Mouse (Mus musculus) hindbrain, embryonic 13.5 days (tissue): ENCODE results near the gene Mup6. TPM values are rescaled to one million over a fixed set of nuclear protein-coding genes. Genes with fewer than 3 reads are reported as not detected.
"Not testable (repeated sequence)": the region's sequence is repeated elsewhere in the genome, so short reads cannot be mapped to it uniquely, and the experiment has no call there.

Experiments
- ATAC-seq: fragments of 200-750 bp; cut with Nextera tagmentation; 2 replicates; pipeline ENCODE4 v1.8.0; 2017; ENCODE audit warnings: moderate TSS enrichment; ENCODE audit not compliant: low FRiP score
- H3K27ac ChIP-seq: fragments of 300-500 bp; sonication (generic); 2 replicates; pipeline ENCODE4 v1.5.1; 2015; ENCODE audit warnings: inconsistent platforms, mild to moderate bottlenecking, moderate library complexity
- H3K27me3 ChIP-seq: fragments of 300-500 bp; sonication (generic); 2 replicates; pipeline ENCODE4 v1.6.1; 2015; ENCODE audit warnings: mild to moderate bottlenecking, inconsistent platforms
- H3K36me3 ChIP-seq: fragments of 300-500 bp; sonication (generic); 2 replicates; pipeline ENCODE4 v1.6.1; 2015; ENCODE audit warnings: mild to moderate bottlenecking, inconsistent platforms
- H3K4me1 ChIP-seq: fragments of 300-500 bp; sonication (generic); replicated peaks from 2 replicates; pipeline ENCODE4 v1.6.1; 2015; ENCODE audit warnings: inconsistent platforms
- H3K4me2 ChIP-seq: fragments of 300-500 bp; sonication (generic); 2 replicates; pipeline ENCODE4 v1.6.1; 2015; ENCODE audit warnings: inconsistent platforms, mild to moderate bottlenecking, moderate library complexity
- H3K4me3 ChIP-seq: fragments of 300-500 bp; sonication (generic); 2 replicates; pipeline ENCODE4 v1.5.1; 2015; ENCODE audit warnings: mild to moderate bottlenecking, inconsistent platforms
- H3K9ac ChIP-seq: fragments of 300-500 bp; sonication (generic); 2 replicates; pipeline ENCODE4 v1.6.1; 2015; ENCODE audit warnings: mild to moderate bottlenecking, inconsistent platforms
- H3K9me3 ChIP-seq: fragments of 300-500 bp; sonication (generic); 2 replicates; pipeline ENCODE4 v1.6.1; 2016; ENCODE audit warnings: inconsistent platforms
- WGBS: fragments of 180-500 bp; shearing (Covaris S2); methylation state at CpG from one replicate; pipeline ENCODE4 v1.1.7; 2015; 5-methylcytosine and 5-hydroxymethylcytosine counted together
- polyA plus RNA-seq: library from polyadenylated mRNA; unstranded; fragments of >200 nt; fragmentation: Nextera tagmentation; extraction: Ambion mirVana; gene quantifications from 2 replicates; pipeline ENCODE4 v1.2.1, GENCODE M21; 2015

Mup6 gene
- polyA plus RNA-seq, 1 experiment from 2014 or later, result not detected

- not testable (repeated sequence) for ATAC-seq, H3K4me1 ChIP-seq, H3K4me2 ChIP-seq, H3K36me3 ChIP-seq, H3K9ac ChIP-seq, H3K27ac ChIP-seq, H3K9me3 ChIP-seq, H3K27me3 ChIP-seq, H3K4me3 ChIP-seq
- WGBS, result 67% methylated on average over 13 of the region's 13 CpGs
Observed at GRCm38 (mm10) chr4:60029334-60030111, 65.4 kb downstream of the Mup6 start.

Other genes starting within 250 kb of the Mup6 start
- 69.3 and 70.9 TPM in 2 replicates for gene Inip, start 162.7 kb upstream of the Mup6 start, polyA plus RNA-seq
- gene Snx30, start 158.5 kb upstream of the Mup6 start, polyA plus RNA-seq, result 14.2 and 14.8 TPM in 2 replicates
- 0.08 TPM in 1 of 2 replicates, not detected in the other for gene Slc46a2, start 49.2 kb upstream of the Mup6 start, polyA plus RNA-seq
- not detected in 2 replicates for gene Mup4, start 3.6 kb upstream of the Mup6 start, polyA plus RNA-seq
- gene Mup7, start 106.2 kb downstream of the Mup6 start, polyA plus RNA-seq, result not detected in 2 replicates
- not detected in 2 replicates for gene Mup2, start 190.0 kb downstream of the Mup6 start, polyA plus RNA-seq